Mouse (Mus musculus) 3134 (cell line): ENCODE results near the gene Lgalsl.

Experiments used
- DNase-seq: peaks from one replicate; pipeline ENCODE4 v3.0.0-alpha.2; 2011; ENCODE audit warnings: low spot score; ENCODE audit not compliant: insufficient read length; ENCODE audit errors: extremely low read depth

The Lgalsl gene

DNA sequence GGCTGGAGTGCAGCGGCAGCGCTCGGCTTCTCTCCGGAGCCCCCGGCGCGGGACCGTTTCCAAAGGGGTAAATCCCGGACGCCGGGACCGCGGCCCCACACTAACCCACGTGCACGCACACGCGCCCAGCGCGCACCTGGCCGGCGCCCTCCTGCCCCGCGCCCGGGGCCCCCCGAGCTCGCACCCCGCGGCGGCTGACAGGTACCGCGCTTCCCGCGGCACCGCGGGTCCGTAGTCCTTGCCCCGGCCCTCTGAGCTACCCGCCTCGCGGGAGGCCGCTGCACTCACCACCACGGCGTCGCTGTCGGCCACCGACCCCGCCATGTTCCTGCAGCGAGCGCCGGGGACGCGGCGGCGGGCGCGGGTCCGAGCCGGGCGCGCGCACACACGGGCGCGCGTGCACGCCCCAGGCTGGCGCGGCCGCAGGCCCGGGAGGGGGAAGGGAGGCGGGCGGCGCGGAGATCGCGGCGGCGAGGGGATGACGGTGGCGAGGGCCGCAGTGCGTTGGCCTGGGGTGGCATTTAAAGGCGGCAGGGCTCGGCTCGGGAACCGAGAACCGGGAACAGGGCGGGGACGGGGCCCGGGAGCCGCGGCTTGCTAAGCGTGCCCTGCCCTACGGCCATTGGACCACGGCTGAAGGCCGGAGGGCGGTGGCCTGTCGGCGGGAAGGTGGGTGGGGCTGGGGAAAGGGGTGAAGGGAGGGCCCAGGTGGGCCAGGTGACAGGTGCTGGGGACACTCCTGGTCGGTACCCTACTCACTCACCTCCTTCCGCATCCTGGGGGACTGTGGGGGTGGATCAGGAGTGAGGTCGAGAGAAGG lies at the start of gene Lgalsl:
Lgalsl (minus strand) TSS at position 371 of the 820 bp plus-strand sequence.
- peak; percentile 73 for DNase-seq

DNA sequence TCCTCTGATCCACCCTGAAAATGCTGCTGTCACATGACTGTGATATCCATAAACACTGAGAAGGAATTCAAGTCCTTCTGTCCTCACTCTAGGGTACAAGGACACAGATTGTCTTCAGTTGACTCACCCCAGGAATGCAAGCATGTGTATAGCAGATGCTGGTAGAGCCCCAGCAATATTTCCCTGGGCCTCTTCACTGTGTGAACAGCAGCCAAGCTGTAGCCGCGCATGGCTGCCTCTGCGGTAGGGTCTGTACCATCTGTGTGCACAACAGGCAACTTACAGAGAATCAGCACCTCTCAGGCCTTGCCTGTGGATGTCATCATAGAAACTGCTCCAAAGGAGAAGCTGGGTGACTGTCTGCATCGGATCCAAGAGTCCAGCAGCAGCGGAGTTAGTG lies 47.8 kb upstream of the Lgalsl start:
- peak; percentile 39 for DNase-seq

DNA sequence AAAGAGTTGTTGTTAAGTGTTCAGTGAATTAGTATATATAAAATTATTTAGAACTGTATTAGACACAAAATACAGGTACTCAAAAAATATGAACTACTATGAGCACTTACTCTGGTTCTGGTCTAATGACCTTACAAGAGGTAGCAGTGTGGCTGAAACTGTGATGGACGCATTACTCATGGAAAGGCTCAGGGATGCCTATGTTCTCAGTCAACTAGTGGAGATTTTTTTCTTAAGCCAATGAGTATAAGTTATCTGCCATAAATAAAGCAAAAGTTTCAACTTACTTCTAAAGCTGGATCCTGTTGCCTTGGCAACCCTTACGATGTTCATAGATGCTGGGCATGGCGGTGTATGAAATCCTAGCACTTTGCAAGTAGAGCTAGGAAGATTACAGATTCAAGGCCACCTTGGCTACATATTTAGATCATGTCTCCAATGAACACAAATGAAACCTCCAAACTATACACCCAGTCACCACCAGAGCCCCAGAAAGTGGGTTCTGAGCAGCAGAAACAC lies 46.8 kb upstream of the Lgalsl start:
- no peak for DNase-seq

DNA sequence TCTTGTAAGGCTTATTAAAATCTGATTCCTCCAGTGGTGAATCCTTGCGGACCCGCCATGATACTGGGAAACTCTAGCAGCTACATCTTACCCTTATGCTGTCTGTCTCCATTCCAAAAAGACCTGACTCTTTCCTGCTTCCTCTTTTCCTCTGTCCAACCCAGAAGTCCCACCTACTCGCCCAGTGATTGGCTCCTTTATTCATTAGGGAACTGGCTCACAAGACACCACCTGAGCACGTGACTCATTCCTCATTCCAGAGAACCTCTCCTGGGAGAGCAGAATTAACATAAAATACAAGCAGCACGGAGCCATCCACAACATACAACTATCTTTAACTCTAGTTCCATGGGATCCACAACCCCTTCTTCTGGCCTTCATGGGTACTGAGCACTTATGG lies 42.5 kb upstream of the Lgalsl start:
- DNase-seq: no peak

DNA sequence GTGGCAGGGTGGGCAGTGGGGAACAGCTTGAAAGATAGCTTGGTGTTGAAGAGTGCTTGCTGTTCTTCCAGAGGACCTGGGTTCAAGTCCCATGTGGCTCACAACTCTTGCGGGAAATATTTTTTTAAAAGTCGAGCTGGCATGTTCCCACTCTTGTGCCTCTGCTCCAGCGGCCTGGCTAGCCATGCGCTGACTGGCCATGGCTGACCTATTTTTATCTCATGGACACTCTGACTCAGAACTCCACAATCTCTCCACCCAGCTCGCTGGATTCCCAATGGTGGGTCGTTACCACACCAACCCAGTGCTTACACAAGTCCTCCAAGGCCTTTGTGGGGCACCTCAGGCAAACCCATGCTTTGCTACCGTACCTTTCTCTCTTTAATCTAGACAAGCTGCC lies 42.1 kb upstream of the Lgalsl start:
- DNase-seq: peak; percentile 44

DNA sequence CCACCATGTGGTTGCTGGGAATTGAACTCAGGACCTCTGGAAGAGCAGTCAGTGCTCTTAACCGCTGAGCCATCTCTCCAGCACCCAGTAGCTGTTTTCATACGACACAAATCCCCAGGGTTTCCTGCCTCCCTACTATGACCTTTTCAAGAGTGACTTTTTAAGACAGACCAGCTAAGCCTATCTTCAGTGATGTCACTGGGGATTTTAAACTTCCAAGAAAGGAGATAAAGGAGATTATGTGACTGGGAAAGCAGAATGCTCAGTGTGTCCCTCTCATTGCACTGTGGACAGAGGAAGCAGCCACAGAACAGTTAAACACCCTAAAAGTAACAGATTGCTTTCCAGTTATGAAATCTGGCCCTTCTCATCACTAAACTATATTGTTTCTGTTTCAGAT lies 41.6 kb upstream of the Lgalsl start:
- no peak for DNase-seq

DNA sequence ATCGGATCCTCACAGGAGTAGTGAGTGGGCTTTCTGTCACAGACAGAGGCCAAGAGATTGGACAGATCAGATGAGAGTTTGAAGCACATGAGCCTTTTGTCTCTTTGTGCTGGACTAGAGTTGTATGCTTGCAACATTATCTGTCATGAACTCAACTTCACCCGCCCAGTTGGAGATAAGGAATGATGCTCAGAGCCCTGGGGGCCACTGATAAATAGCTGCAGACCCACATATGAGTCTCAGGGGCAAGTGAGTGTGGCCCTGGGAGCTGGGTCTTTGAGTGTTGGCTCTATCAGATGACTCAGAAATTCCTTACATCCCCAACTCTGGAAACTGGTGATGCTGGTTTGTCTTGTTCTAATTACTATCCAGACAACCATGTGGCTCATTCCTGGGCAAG lies 39.1 kb upstream of the Lgalsl start:
- no peak for DNase-seq

DNA sequence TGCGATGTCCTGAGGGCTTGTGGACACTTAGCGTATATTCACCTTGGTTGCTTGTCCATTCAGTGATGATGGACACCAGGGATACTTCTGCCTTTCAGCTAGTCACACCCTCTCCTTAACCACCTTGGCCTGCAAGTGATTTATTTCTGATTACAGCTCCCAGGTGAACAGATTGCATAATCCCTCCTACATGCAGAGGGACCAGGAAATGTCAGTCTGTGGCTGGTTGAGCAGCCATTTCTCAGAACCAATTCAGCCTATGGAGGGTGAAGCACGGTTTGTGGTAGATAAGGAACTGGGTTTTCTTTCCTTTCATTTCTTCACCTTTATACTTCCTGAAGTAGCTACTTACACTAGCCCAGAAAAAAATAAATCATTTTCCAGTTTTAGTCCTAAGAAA lies 34.6 kb upstream of the Lgalsl start:
- no peak for DNase-seq

DNA sequence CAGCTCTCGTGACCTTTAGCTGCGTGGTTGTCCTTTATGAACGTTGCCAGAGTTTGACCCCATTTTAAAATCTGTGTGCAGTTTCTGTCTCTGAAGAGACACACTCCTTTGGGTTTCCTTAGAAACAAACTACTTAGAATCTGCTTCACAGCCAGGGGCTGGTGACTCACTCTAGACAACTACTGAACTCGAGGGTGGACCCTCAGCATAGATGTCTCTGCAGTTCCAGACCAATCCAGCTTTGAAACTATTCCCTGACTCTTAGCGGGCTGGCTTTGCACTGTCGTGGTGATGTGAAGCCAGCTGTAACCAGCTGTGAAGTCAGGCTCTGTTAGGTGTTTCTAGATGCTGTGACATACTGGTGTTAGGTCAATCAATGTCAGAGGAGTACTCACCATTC lies 33.8 kb upstream of the Lgalsl start:
- no peak for DNase-seq

DNA sequence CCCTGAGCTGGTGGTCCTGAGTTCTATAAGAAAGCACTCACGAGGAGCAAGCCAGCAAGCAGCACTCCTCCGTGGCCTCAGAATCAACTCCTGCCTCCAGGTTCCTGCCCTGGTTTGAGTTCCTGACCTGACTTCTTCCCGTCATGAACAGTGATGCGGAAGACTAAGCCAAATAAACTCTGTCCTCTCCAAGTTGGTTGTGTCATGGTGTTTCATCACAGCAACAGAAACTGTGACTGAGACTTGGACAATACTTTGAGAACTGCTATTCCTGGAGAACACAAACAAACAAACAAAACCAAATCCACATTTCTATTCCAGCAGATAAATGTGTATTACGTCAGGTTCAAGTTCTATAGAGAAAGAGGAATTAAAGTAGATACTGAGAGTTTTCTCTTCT lies 31.2 kb upstream of the Lgalsl start:
- DNase-seq: no peak

DNA sequence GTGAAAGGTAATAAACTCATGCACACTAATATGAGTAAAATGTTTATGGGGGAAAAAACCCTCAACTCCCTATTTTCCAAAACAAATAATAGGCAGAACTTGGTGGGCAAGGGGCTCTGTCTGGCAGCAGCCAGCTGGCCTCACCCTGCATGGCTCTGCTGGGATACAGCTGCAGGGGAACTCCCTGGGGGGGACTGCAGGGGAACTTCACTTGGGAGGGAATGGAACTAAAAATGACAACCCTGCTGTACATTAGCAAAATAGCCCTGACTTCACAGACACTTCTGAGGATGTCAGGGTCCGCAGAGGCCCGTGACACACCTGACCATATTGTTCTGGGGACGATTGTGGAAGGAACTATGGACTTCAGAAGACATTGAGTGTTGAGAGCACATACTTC lies 29.5 kb upstream of the Lgalsl start:
- DNase-seq: no peak

DNA sequence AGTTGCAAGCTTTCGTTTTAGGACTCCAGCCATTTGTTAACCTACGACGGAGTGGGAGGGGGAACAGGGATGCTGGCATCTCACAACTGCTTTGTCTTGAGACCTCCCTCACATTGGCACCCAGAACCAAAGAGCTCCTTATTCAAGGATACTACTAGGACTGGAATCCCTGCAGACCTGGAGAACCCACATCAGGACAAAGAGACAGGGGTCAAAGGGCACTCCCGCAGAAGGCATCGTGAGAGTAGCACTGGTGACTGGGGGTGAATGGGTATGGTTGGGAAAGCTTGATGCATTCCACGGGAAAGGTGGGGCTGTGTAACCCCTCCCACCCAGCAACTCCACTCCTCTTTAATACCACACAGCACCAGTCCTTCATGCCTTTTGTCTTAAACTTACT lies 29.0 kb upstream of the Lgalsl start:
- peak; percentile 15 for DNase-seq

DNA sequence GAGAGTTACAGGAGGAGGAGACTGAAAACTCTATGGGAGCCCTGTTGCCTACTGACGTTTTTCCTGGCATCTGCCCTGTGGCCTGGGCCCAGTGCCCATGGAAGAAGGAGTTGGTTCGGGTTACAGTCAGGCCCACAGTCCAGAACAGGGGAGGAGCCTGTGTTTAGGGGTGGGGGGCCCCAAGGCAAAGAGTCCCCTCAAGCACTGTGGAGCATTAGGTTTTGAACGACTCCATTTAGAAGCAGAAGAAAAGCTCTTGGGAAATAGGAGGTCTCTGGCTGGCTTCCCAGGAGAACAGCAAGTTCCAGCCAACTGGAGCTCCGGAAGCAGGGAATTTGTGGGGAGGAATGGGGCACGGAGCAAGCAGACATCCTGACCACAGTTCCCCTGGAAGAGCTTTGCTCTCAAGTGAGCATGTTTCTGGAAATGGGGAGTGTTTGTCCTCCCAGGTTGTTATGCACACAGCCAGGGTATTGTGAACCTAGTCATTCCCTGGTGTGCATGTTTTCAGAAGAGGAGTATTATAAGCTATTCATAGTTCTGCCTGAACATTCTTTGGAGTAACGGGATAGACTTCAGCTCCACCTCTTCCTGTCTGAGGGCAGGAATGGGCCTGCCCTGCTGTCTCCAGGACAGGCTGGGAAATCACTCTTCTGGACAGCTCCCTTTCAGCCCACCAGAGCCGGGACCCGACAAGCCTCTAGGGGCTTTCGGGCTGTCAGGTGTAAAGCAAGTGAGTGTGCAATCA lies 28.2 kb upstream of the Lgalsl start:
- DNase-seq: peak; percentile 79

DNA sequence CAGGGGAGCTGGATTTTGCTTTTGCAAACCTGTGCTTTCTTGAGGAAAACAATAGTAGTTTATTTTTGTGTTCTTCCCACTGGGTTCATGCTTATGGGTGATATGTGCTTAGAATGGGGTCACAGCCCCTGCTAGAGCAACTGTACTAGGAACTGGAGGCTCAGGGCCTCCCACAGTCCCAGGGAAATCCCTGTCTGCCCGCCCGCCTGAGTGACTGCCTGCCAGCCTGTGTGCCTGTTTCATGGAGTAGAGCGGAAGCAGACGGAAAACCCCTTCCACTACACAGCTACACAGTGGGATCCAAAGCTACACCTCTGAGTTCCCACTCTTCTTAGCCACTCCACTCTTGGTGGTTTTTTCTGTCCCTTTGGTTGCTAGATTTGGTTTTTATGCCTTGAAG lies 27.1 kb upstream of the Lgalsl start:
- no peak for DNase-seq

DNA sequence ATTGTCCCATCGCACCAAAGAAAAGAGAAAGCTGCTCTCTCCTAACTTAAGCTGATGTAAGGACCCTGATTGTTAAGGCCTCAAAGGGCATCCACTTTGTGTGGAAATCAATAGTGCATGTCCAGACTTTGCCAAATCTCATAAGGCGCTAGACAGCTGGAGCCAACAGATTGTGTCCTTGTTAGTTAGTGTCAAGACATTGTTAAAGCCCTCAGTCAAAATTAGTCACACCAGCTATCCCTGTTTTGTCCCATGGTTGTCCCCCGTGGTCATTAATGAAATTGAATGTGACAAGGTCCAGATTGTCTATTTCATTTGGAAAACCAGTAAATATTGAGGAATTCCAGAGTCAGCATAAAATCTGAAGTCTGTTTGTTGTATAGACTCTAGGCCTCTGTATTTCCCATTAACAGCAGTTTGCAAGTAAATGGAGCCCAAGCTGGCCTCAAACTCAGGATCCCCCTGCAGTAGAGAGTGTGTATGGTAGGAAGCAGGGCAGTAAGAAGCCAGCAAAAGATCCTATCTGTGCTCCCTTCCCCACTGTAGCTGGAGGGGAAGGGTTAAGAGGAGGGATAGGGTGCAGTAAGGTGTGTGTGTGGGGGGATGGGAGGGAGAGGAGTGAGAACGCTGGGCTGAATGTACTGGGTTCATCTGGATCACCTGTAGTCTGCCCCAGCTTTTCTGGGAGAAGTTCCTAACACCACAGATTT lies 23.3 kb upstream of the Lgalsl start:
- no peak for DNase-seq

DNA sequence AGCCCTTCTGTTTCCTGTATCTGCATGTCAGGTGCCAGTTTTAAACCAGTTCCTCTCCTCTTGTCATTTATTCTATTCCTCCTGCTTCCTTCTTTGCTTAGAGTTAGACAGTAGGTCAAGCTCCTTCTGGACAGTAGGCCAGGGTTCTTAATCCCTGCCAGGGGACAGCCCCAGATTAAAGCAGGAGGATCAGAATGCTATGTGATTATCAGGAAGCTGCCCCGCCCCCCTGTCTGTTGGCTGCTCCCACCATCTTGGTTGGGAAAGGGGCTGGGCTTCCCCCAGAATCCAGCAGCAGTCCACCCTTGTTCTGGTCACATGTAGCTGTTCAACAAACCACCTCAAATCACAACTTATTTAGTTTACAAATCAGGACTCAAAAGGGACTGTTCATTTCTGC lies 19.3 kb upstream of the Lgalsl start:
- DNase-seq: no peak

DNA sequence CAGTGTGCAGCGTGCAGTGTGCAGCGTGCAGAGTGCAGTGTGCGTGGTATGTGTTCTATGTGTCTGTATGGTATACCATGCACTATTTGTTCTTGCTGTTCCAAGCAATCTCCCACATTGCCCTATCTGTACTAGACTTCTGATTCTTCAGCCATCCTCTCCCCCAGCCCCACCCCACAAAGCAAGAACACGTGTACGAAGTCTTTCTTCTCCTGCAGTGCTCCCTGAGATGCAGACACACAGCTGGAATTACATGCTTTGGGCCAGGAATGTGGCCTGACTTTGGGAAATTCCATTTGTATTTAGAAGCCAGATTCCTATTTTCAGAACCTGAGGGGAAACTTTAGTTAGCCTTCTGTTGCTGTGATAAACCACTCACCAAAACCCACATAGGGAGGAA lies 18.5 kb upstream of the Lgalsl start:
- DNase-seq: no peak

DNA sequence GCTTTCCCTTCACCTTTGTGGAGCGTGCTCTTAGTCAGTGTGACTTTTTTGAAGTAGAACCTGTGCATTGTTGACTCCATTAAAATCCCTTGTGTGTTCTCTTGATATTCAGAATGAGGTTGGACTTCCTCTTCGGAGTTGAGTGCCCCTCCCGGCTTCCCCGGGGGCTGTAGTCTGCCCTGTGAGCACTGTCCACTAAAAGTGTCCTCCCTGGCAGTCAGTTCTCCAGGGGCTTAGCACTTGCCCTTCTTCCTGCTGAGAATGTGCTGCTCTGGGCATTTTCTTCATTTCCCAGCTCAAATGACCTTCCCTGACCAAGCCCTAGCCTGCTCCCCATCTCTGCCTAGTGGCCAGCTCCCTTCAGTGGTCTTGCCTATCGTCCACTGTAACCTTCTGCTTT lies 6.5 kb upstream of the Lgalsl start:
- no peak for DNase-seq

DNA sequence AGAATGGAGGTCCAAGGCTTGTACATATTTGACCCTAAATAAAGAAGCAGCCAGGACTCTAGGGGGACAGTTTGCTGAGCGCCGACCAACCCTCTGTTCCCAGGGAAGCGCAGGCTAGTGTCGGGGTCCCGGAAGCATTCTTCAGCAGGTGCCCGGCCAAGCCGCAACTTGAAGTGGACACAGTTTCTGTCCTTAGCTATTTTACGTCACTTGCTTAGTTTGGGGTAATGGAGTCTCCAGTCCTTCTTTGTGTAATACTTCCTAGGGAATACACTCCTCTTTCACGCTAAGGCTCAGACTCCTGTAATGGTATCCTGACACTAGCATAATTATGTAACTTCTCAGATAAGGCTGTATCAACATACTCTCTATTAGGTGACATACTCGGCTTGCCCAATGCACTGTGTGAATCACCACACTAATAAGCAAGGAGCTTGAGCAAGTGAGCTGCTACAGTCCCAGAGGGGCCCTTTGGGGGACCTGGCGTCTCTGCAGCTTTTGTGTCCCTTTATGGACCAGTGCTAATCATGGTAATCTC lies 813 bp upstream of the Lgalsl start:
- DNase-seq: no peak

DNA sequence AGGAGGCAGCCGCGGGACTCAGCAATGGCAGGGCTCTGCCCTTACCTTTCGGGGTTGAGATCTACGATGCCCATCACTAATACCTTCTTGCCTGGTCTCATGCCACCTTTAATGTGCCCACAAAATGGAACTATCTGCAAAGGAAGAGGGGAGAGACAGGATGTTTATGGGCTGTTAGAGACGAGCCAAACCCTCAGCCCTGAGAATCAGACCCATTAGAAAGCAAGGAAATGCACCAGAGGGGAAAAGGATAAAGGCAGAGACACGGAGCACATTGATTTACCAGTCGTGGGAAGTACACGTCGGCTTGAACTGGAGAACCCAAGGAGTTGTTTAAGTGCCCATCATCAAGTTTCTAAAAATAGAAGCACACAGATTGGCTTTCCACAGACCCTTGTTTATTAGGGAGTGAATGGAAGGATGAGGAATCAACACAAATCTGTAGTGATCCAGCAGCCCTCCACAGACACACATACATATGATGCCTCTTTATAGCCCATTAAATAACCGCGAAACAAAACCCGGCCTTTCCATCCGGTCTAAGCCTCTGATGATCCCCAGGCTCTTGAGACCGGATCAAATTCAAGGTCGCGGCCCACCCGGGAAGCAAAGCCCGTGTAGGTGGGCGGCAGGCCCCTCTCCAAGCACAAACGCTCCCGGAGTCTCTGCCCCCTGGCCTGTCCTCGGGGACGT lies 717 bp downstream of the Lgalsl start:
- peak; percentile 16 for DNase-seq
